In genomic region chr1:50924838-50925355, GRCm38 (mm10) we compare ENCODE assay signal across 8 mouse cellular contexts. TPM values are rescaled to one million over a fixed set of nuclear protein-coding genes. Genes with fewer than 3 reads are reported as not detected.
DNase-seq lines count a peak whose midpoint lies in the region; ATAC-seq lines count a peak whose summit lies in the region.

No protein-coding gene starts in this region.

- DNase-seq in neural tube, embryonic 11.5 days (ENCODE audit: low spot score) = no peak
- DNase-seq in neural tube, embryonic 10.5 days (ENCODE audit: extremely low spot score, low spot score) = no peak
- DNase-seq in midbrain, embryonic 10.5 days (ENCODE audit: low spot score) = no peak
- DNase-seq in adrenal gland, adult (ENCODE audit: inconsistent age in 2 of 2, low spot score in 1 of 2) = no peak
- DNase-seq in kidney, postnatal 25 days = no peak
- DNase-seq in lung, postnatal 4 days = no peak

- H3K36me3 ChIP-seq in neural tube, embryonic 11.5 days (ENCODE audit: control insufficient read depth, insufficient read depth, low read length) = no peaks in the 10 kb centered on the region
- no peaks in the 10 kb centered on the region for H3K36me3 ChIP-seq in hindbrain, embryonic 12.5 days
- no peaks in the 10 kb centered on the region for H3K36me3 ChIP-seq in midbrain, embryonic 10.5 days
- no peaks in the 10 kb centered on the region for H3K36me3 ChIP-seq in liver, embryonic 12.5 days

- H3K9ac ChIP-seq in neural tube, embryonic 11.5 days (ENCODE audit: low read length) = no peak overlapping the region
- peak overlapping the region; percentile 42; the same call in 1 of the 2 replicates for H3K9ac ChIP-seq in hindbrain, embryonic 12.5 days
- no peak overlapping the region for H3K9ac ChIP-seq in liver, embryonic 12.5 days

- peaks cover 8% of the 10 kb centered on the region for H3K27me3 ChIP-seq in neural tube, embryonic 11.5 days (ENCODE audit: control insufficient read depth, insufficient read depth, low read length)
- H3K27me3 ChIP-seq in hindbrain, embryonic 12.5 days = peaks cover 22% of the 10 kb centered on the region
- H3K27me3 ChIP-seq in midbrain, embryonic 10.5 days (ENCODE audit: low read depth, poor library complexity, severe bottlenecking) = peaks cover 68% of the 10 kb centered on the region
- peaks cover 49% of the 10 kb centered on the region for H3K27me3 ChIP-seq in liver, embryonic 12.5 days (replicated peaks)

- H3K4me3 ChIP-seq in neural tube, embryonic 11.5 days (ENCODE audit: low read depth, low read length) = no peak overlapping the region; the same call in 1 of the 2 replicates
- peak overlapping the region; percentile 68 for H3K4me3 ChIP-seq in hindbrain, embryonic 12.5 days
- peak overlapping the region; percentile 61 for H3K4me3 ChIP-seq in midbrain, embryonic 10.5 days
- H3K4me3 ChIP-seq in liver, embryonic 12.5 days = no peak overlapping the region

- 41% methylated on average over 5 of the region's 5 CpGs for WGBS in neural tube, embryonic 11.5 days
- WGBS in hindbrain, embryonic 12.5 days = 44% methylated on average over 5 of the region's 5 CpGs
- 46% methylated on average over 5 of the region's 5 CpGs for WGBS in midbrain, embryonic 10.5 days
- WGBS in liver, embryonic 12.5 days (ENCODE audit: insufficient replicate concordance) = 37% methylated on average over 5 of the region's 5 CpGs

- no peaks in the 10 kb centered on the region for H3K4me1 ChIP-seq in neural tube, embryonic 11.5 days (ENCODE audit: control insufficient read depth, insufficient read depth, low read length)
- peaks cover 13% of the 10 kb centered on the region for H3K4me1 ChIP-seq in hindbrain, embryonic 12.5 days
- H3K4me1 ChIP-seq in midbrain, embryonic 10.5 days = peaks cover 31% of the 10 kb centered on the region
- peaks cover 5% of the 10 kb centered on the region; the same call in 1 of the 2 replicates for H3K4me1 ChIP-seq in liver, embryonic 12.5 days

- no peaks in the 10 kb centered on the region for H3K9me3 ChIP-seq in neural tube, embryonic 11.5 days (ENCODE audit: control insufficient read depth, low read length)
- no peaks in the 10 kb centered on the region for H3K9me3 ChIP-seq in hindbrain, embryonic 12.5 days (replicated peaks)
- no peaks in the 10 kb centered on the region for H3K9me3 ChIP-seq in midbrain, embryonic 10.5 days (replicated peaks)
- no peaks in the 10 kb centered on the region for H3K9me3 ChIP-seq in liver, embryonic 12.5 days (replicated peaks)

- no peak overlapping the region for H3K27ac ChIP-seq in neural tube, embryonic 11.5 days (ENCODE audit: low read depth, low read length)
- H3K27ac ChIP-seq in hindbrain, embryonic 12.5 days = peak overlapping the region; percentile 75
- no peak overlapping the region for H3K27ac ChIP-seq in midbrain, embryonic 10.5 days (replicated peaks)
- H3K27ac ChIP-seq in liver, embryonic 12.5 days = no peak overlapping the region

- H3K4me2 ChIP-seq in neural tube, embryonic 11.5 days (ENCODE audit: low read depth) = peak overlapping the region; percentile 95
- peak overlapping the region; percentile 93 for H3K4me2 ChIP-seq in hindbrain, embryonic 12.5 days (replicated peaks)
- no peak overlapping the region for H3K4me2 ChIP-seq in liver, embryonic 12.5 days

- no peak for ATAC-seq in neural tube, embryonic 11.5 days (ENCODE audit: insufficient read depth, low FRiP score, low TSS enrichment)
- no peak for ATAC-seq in hindbrain, embryonic 12.5 days (ENCODE audit: low FRiP score)
- ATAC-seq in liver, embryonic 12.5 days = no peak

RNA-seq across cellular contexts. Expression of gene Tmeff2, which starts 24.4 kb away (rescaled TPM):
- 27.9 and 32.9 TPM in 2 replicates for polyA plus RNA-seq in neural tube, embryonic 11.5 days (2014; fragmentation: Nextera tagmentation; extraction: Ambion mirVana)
- 32.3 and 33.9 TPM in 2 replicates for polyA plus RNA-seq in hindbrain, embryonic 12.5 days (2016; fragmentation: Nextera tagmentation; extraction: Ambion mirVana)
- polyA plus RNA-seq in midbrain, embryonic 10.5 days (2016; fragmentation: Nextera tagmentation; extraction: Ambion mirVana) = 4.1 and 5.3 TPM in 2 replicates
- polyA plus RNA-seq in liver, embryonic 12.5 days (2016; fragmentation: Nextera tagmentation; extraction: Ambion mirVana) = 0.50 and 0.56 TPM in 2 replicates

Comparison
In these comparisons a context has a peak if more than half of its experiments do, and no peak if none do; other contexts are left out.
1. H3K4me3 ChIP-seq: peak in hindbrain, embryonic 12.5 days (single experiment) and midbrain, embryonic 10.5 days (single experiment); none in neural tube, embryonic 11.5 days (single experiment) and liver, embryonic 12.5 days (single experiment).